Mouse (Mus musculus) CH12.LX (cell line): ENCODE measurements around the gene Plppr3. TPM values are rescaled to one million over a fixed set of nuclear protein-coding genes. Genes with fewer than 3 reads are reported as not detected.

ENCODE experiments used
- DNase-seq: peaks from one replicate; pipeline ENCODE4 v3.0.0-alpha.2; 2013; ENCODE audit errors: extremely low read depth
- H3K27ac ChIP-seq: 2 replicates; pipeline ENCODE4 v1.5.1; 2012; ENCODE audit warnings: low read depth, mild to moderate bottlenecking, control low read depth, moderate library complexity; ENCODE audit not compliant: insufficient read depth
- H3K27me3 ChIP-seq: replicated peaks from 2 replicates; pipeline ENCODE3; 2012; ENCODE audit warnings: inconsistent platforms
- H3K36me3 ChIP-seq, 2 experiments: replicated peaks in 1 of 2; 2 replicates each; pipeline versions ENCODE3 to v1.6.1; 2012; ENCODE audit warnings: inconsistent platforms in 1 of 2, low read length in 1 of 2, mild to moderate bottlenecking in 1 of 2, mixed read lengths in 1 of 2, moderate library complexity in 1 of 2; ENCODE audit not compliant: control insufficient read depth in 1 of 2, insufficient read depth in 1 of 2
- H3K4me1 ChIP-seq, 2 experiments: 2 replicates each; pipeline ENCODE4 v1.6.1; 2012; ENCODE audit warnings: inconsistent platforms in 1 of 2, moderate library complexity in 1 of 2; ENCODE audit not compliant: insufficient read depth in 2 of 2, control insufficient read depth in 1 of 2
- H3K4me2 ChIP-seq: 2 replicates; pipeline ENCODE4 v1.6.1; 2012; ENCODE audit warnings: low read depth, mild to moderate bottlenecking, control low read depth; ENCODE audit not compliant: poor library complexity, insufficient read depth, severe bottlenecking
- H3K4me3 ChIP-seq, 3 experiments: fragments of 150-350 bp in 1 of 3; sonication (generic) in 1 of 3; replicated peaks in 1 of 3; 2 replicates each; pipeline versions ENCODE3 to v1.5.1; 2011 to 2012; ENCODE audit warnings: low read depth in 2 of 3, low read length in 2 of 3, mild to moderate bottlenecking in 2 of 3, moderate library complexity in 2 of 3, control low read depth in 1 of 3, improper control_type of control experiment in 1 of 3, inconsistent platforms in 1 of 3, mixed read lengths in 1 of 3; ENCODE audit not compliant: poor library complexity in 1 of 3
- H3K79me2 ChIP-seq: replicated peaks from 2 replicates; pipeline ENCODE4 v1.6.1; 2012; ENCODE audit warnings: mild to moderate bottlenecking, moderate library complexity; ENCODE audit not compliant: control insufficient read depth, poor library complexity, insufficient read depth, severe bottlenecking; ENCODE audit errors: extremely low read depth
- H3K9ac ChIP-seq: 2 replicates; pipeline ENCODE4 v1.6.1; 2012; ENCODE audit warnings: low read depth, mild to moderate bottlenecking, control low read depth, moderate library complexity; ENCODE audit not compliant: insufficient read depth
- H3K9me3 ChIP-seq: replicated peaks from 2 replicates; pipeline ENCODE3; 2012; ENCODE audit warnings: low read length, inconsistent platforms, mixed read lengths
- BHLHE40 ChIP-seq: IDR thresholded peaks from 2 replicates; pipeline ENCODE4 v1.6.1; 2011; ENCODE audit warnings: mild to moderate bottlenecking, low read depth, low read length, improper control_type of control experiment
- CHD1 ChIP-seq: IDR thresholded peaks from 2 replicates; pipeline ENCODE4 v1.6.1; 2012; ENCODE audit warnings: low read depth, low read length, improper control_type of control experiment, inconsistent platforms
- CTCF ChIP-seq, 2 experiments: IDR thresholded peaks in 1 of 2; conservative IDR thresholded peaks in 1 of 2; 2 replicates each; pipeline ENCODE4 v1.5.1; 2011 to 2012; ENCODE audit warnings: low read depth in 2 of 2, low read length in 2 of 2, improper control_type of control experiment in 1 of 2, inconsistent platforms in 1 of 2, mild to moderate bottlenecking in 1 of 2, moderate library complexity in 1 of 2
- ELF1 ChIP-seq: IDR thresholded peaks from 2 replicates; pipeline ENCODE4 v1.6.1; 2014; ENCODE audit warnings: low read depth, mild to moderate bottlenecking, inconsistent platforms, low read length, improper control_type of control experiment
- HCFC1 ChIP-seq: IDR thresholded peaks from 2 replicates; pipeline ENCODE4 v1.6.1; 2012; ENCODE audit warnings: low read depth, mild to moderate bottlenecking, inconsistent platforms, low read length, improper control_type of control experiment
- JUN ChIP-seq: IDR thresholded peaks from 2 replicates; pipeline ENCODE4 v1.6.1; 2011; ENCODE audit warnings: low read depth, mild to moderate bottlenecking, low read length, improper control_type of control experiment, moderate library complexity; ENCODE audit not compliant: insufficient read depth
- JUND ChIP-seq: conservative IDR thresholded peaks from 2 replicates; pipeline ENCODE4 v1.6.1; 2011; ENCODE audit warnings: low read depth, low read length, improper control_type of control experiment
- MAFK ChIP-seq: IDR thresholded peaks from 2 replicates; pipeline ENCODE4 v1.6.1; 2011; ENCODE audit warnings: low read length, improper control_type of control experiment; ENCODE audit not compliant: insufficient replicate concordance
- MAZ ChIP-seq: IDR thresholded peaks from 2 replicates; pipeline ENCODE4 v1.6.1; 2012; ENCODE audit warnings: low read depth, mild to moderate bottlenecking, inconsistent platforms, low read length, improper control_type of control experiment, moderate library complexity
- MEF2A ChIP-seq: IDR thresholded peaks from 2 replicates; pipeline ENCODE4 v1.6.1; 2014; ENCODE audit warnings: low read depth, mild to moderate bottlenecking, inconsistent platforms, low read length, improper control_type of control experiment, borderline replicate concordance
- MXI1 ChIP-seq: IDR thresholded peaks from 2 replicates; pipeline ENCODE4 v1.6.1; 2011; ENCODE audit warnings: mild to moderate bottlenecking, low read depth, low read length, improper control_type of control experiment
- NRF1 ChIP-seq: IDR thresholded peaks from 2 replicates; pipeline ENCODE4 v1.6.1; 2014; ENCODE audit warnings: low read depth, mild to moderate bottlenecking, inconsistent platforms, low read length, improper control_type of control experiment, moderate library complexity
- PAX5 ChIP-seq: IDR thresholded peaks from 2 replicates; pipeline ENCODE4 v1.6.1; 2012; ENCODE audit warnings: low read length, inconsistent platforms, mixed read lengths
- POLR2A ChIP-seq: IDR thresholded peaks from 2 replicates; pipeline ENCODE4 v1.6.1; 2011; ENCODE audit warnings: low read depth, mild to moderate bottlenecking, improper control_type of control experiment, low read length
- POLR2AphosphoS2 ChIP-seq: IDR thresholded peaks from 2 replicates; pipeline ENCODE4 v1.6.1; 2011; ENCODE audit warnings: low read depth, low read length, improper control_type of control experiment
- RAD21 ChIP-seq: IDR thresholded peaks from 2 replicates; pipeline ENCODE4 v1.6.1; 2011; ENCODE audit warnings: low read depth, mild to moderate bottlenecking, low read length, improper control_type of control experiment, moderate library complexity
- SIN3A ChIP-seq: IDR thresholded peaks from 2 replicates; pipeline ENCODE4 v1.6.1; 2012; ENCODE audit warnings: low read length, improper control_type of control experiment, inconsistent platforms
- SMC3 ChIP-seq: IDR thresholded peaks from 2 replicates; pipeline ENCODE4 v1.6.1; 2011; ENCODE audit warnings: low read depth, low read length, improper control_type of control experiment
- TBP ChIP-seq: conservative IDR thresholded peaks from 2 replicates; pipeline ENCODE4 v1.6.1; 2011; ENCODE audit warnings: low read depth, low read length, improper control_type of control experiment
- UBTF ChIP-seq: IDR thresholded peaks from 2 replicates; pipeline ENCODE4 v1.6.1; 2012; ENCODE audit warnings: low read depth, mild to moderate bottlenecking, inconsistent platforms, low read length, improper control_type of control experiment, moderate library complexity
- USF1 ChIP-seq: IDR thresholded peaks from 2 replicates; pipeline ENCODE4 v1.6.1; 2014; ENCODE audit warnings: low read depth, mild to moderate bottlenecking, inconsistent platforms, low read length, improper control_type of control experiment
- ZC3H11A ChIP-seq: IDR thresholded peaks from 2 replicates; pipeline ENCODE4 v1.6.1; 2012; ENCODE audit warnings: low read depth, mild to moderate bottlenecking, inconsistent platforms, low read length, improper control_type of control experiment
- ZNF384 ChIP-seq: IDR thresholded peaks from 2 replicates; pipeline ENCODE4 v1.6.1; 2012; ENCODE audit warnings: low read depth, low read length, improper control_type of control experiment, inconsistent platforms
- dilution Hi-C: fragments of 300-500 bp; cut with MboI; formaldehyde crosslinking; loops from 2 replicates; pipeline ENCODE4 v1.14.3; 2020; ENCODE audit warnings: low sequenced_read_pairs; ENCODE audit not compliant: extremely low pct_unique_long_range_greater_than_20kb, extremely low pct_ligation_motif_present
- in situ Hi-C: fragments of 300-500 bp; cut with MboI; formaldehyde crosslinking; loops from 3 replicates; pipeline ENCODE4 v1.14.3; 2019; ENCODE audit warnings: low sequenced_read_pairs, low pct_ligation_motif_present, low pct_unique_long_range_greater_than_20kb, mixed read lengths
- polyA plus RNA-seq: library from polyadenylated mRNA; unstranded; fragments of >175 nt; gene quantifications from 2 replicates; pipeline ENCODE4 v1.2.1, GENCODE M21; 2012; ENCODE audit warnings: low read depth; ENCODE audit not compliant: insufficient read length
- total RNA-seq, 2 experiments: library from RNA; depleted of rRNA; stranded (reverse); fragments of 300-350 nt in 1 of 2; fragments of >200 nt in 1 of 2; gene quantifications; 2 replicates each; pipeline ENCODE4 v1.2.3; 2012 to 2014

The Plppr3 gene
- total and polyA plus RNA-seq, 3 experiments = 0.47 to 3.4 TPM; not detected in 1

DNA sequence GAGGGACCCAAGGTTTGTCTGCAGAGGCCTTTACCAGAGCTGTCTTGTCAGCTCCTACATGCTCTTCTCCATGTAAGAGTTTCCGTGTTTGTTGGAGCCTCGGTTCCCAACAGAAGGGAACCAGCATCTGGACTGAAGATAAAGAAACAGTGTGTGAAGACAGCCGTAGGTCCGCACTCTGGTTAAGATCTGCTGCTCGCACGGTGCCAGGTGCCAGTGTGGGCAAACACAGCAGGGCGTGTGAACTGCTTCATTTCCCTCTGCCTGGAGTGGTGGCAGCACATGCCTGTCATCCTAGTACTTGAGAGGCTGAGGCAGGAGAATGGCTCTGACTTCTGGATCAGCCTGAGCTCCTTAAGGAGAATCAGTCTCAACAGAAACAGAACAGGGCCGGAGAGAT lies 2.6 kb downstream of the Plppr3 start:
- Histone ChIP-seq H3K4me3 (no peak overlapping the region), H3K4me1 (peaks cover 4 to 10% of the 10 kb centered on the region in 2 experiments), H3K27me3 (no peaks in the 10 kb centered on the region), H3K9ac (no peak overlapping the region), H3K36me3 (peaks cover 0 to 10% of the 10 kb centered on the region in 2 experiments), H3K9me3 (no peaks in the 10 kb centered on the region), H3K4me2 (no peak overlapping the region), H3K27ac (no peak overlapping the region), H3K79me2 (no peaks in the 10 kb centered on the region)
- dilution Hi-C loops (no loop called here), in situ Hi-C loops (no loop called here)
- no peak for DNase-seq
- TF ChIP-seq SIN3A = no peak

DNA sequence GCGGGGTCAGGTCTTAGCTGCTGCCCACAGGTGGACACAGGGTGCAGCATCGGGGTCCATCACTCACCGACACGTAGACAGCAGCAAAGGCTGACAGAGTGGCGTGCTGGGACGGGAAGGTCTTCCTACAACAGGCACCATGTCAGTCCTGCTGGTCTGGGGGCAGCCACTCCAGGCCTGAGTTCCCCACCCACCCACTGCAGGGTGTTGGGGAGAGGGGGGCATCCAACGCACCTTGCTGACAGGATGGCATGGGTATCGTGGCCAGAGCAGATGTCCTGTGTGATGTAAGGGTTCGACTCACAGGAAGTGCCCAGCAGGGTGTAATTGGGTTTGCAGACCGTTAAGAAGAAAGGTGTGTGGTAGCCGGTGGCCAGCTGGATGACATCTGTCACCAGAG lies 7.8 kb downstream of the Plppr3 start:
- H3K4me2 ChIP-seq = no peak overlapping the region
- no peak overlapping the region for H3K9ac ChIP-seq
- no peak overlapping the region for H3K4me3 ChIP-seq
- no peak overlapping the region for H3K27ac ChIP-seq
- no peaks in the 10 kb centered on the region for H3K9me3 ChIP-seq
- no peaks in the 10 kb centered on the region for H3K27me3 ChIP-seq
- no peak for TF ChIP-seq USF1
- no peak for TF ChIP-seq CHD1
- no peak for TF ChIP-seq HCFC1
- TF ChIP-seq ELF1 = no peak
- no peak for TF ChIP-seq MAFK
- TF ChIP-seq MAZ = no peak
- no peak for TF ChIP-seq UBTF
- TF ChIP-seq ZNF384 = no peak
- no peak for TF ChIP-seq PAX5
- no peak for TF ChIP-seq ZC3H11A
- no peak for TF ChIP-seq SIN3A
- no peak for TF ChIP-seq POLR2AphosphoS2
- H3K4me1 ChIP-seq = peaks cover 0 to 5% of the 10 kb centered on the region in 2 experiments; a peak in 1 of 4 replicates
- in situ Hi-C loops (no loop called here), dilution Hi-C loops (no loop called here)
- no peak for DNase-seq
- H3K79me2 ChIP-seq = peaks cover 3% of the 10 kb centered on the region
- peaks cover 30 to 54% of the 10 kb centered on the region in 2 experiments for H3K36me3 ChIP-seq

DNA sequence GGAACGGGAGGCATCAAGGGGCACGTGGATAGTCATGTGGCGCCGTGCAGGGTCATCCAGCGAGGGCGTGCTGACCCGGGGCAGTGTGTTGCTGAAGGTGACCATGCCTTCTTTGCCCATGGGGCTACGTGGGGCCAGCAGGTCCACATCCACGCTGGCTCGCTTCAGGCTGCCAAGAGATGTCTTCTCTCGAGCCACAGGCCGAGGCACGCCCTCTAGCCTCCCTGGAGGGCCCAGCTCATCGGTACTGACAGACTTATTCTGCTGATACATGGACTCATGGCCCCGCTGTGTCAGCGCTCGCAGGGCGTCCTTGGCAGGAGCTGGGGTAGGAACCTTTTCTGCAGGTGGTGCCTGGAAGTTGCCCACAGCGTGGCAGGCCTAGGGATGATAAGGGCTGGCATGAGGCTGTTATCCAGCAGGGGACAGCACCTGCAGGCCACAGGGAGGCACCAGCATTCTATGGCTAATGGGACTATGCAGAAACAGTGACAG lies 8.6 kb downstream of the Plppr3 start:
- TF ChIP-seq BHLHE40 (no peak), JUND (no peak), NRF1 (no peak), MXI1 (no peak), ZC3H11A (no peak), JUN (no peak), HCFC1 (no peak), SIN3A (no peak), CTCF (conservative IDR thresholded peaks at IDR 0.05 in 1 of 2, IDR thresholded peaks at IDR 0.05 in 1 of 2; ENCODE audit: low read depth in 2 of 2, low read length in 2 of 2) (peak in 1 of 2 experiments; percentile 58; a peak in 2 of 4 replicates), CHD1 (no peak), MEF2A (no peak), POLR2A (no peak), TBP (no peak), ZNF384 (no peak), POLR2AphosphoS2 (no peak), RAD21 (peak; percentile 41), SMC3 (peak; percentile 40)
- H3K9ac ChIP-seq = no peak overlapping the region
- no peak for DNase-seq
- H3K4me2 ChIP-seq = no peak overlapping the region
- H3K27ac ChIP-seq = no peak overlapping the region
- H3K79me2 ChIP-seq = peaks cover 3% of the 10 kb centered on the region
- no peak overlapping the region for H3K4me3 ChIP-seq
- dilution Hi-C loops (no loop called here), in situ Hi-C loops (no loop called here)
- no peaks in the 10 kb centered on the region for H3K27me3 ChIP-seq
- no peaks in the 10 kb centered on the region for H3K9me3 ChIP-seq
- H3K36me3 ChIP-seq = peaks cover 38 to 62% of the 10 kb centered on the region in 2 experiments
- H3K4me1 ChIP-seq = peaks cover 0 to 5% of the 10 kb centered on the region in 2 experiments; a peak in 1 of 4 replicates
